Mouse (Mus musculus) cerebellum, adult 2 months (tissue): ENCODE measurements around the gene Golga4.

Experiments used
- CTCF ChIP-seq: fragments of 200-500 bp; IDR thresholded peaks from 2 replicates; pipeline ENCODE4 v1.5.1; 2011; ENCODE audit warnings: low read depth, mild to moderate bottlenecking, control low read depth, low read length, moderate library complexity, borderline replicate concordance; ENCODE audit not compliant: insufficient read depth
- POLR2A ChIP-seq: fragments of 200-500 bp; IDR thresholded peaks from 2 replicates; pipeline ENCODE4 v1.6.1; 2011; ENCODE audit warnings: low read length, control low read depth, borderline replicate concordance; ENCODE audit not compliant: insufficient read depth

GRCm38 (mm10) chr9:118530679-118531078, 24.6 kb downstream of the Golga4 start:
- no peak for TF ChIP-seq CTCF
- TF ChIP-seq POLR2A, result no peak
